Mouse (Mus musculus) ES-E14 (cell line): ENCODE measurements around the gene Ltb. TPM values are rescaled to one million over a fixed set of nuclear protein-coding genes. Genes with fewer than 3 reads are reported as not detected.

ENCODE experiments used
- DNase-seq: peaks from one replicate; pipeline ENCODE4 v3.0.0-alpha.2; 2013; ENCODE audit warnings: low read depth, low spot score
- H3K27ac ChIP-seq: 2 replicates; pipeline ENCODE4 v1.5.1; 2012; ENCODE audit warnings: low read depth, mild to moderate bottlenecking, low read length, moderate library complexity, mixed read lengths; ENCODE audit not compliant: poor library complexity, insufficient read depth, severe bottlenecking
- H3K36me3 ChIP-seq: 2 replicates; pipeline ENCODE4 v1.6.1; 2012; ENCODE audit warnings: mild to moderate bottlenecking, low read length, moderate library complexity, mixed read lengths; ENCODE audit not compliant: control insufficient read depth, poor library complexity, insufficient read depth, severe bottlenecking
- H3K4me1 ChIP-seq, 2 experiments: fragments of 150-350 bp in 1 of 2; sonication (generic) in 1 of 2; 2 replicates each; pipeline ENCODE4 v1.6.1; 2012; ENCODE audit warnings: low read length in 2 of 2, mild to moderate bottlenecking in 1 of 2, mixed read lengths in 1 of 2; ENCODE audit not compliant: control insufficient read depth in 2 of 2, insufficient read depth in 2 of 2, poor library complexity in 1 of 2
- H3K4me3 ChIP-seq, 2 experiments: fragments of 150-350 bp in 1 of 2; sonication (generic) in 1 of 2; 2 replicates each; pipeline ENCODE4 v1.5.1; 2012; ENCODE audit warnings: low read length in 2 of 2, low read depth in 1 of 2, mild to moderate bottlenecking in 1 of 2, mixed read lengths in 1 of 2; ENCODE audit not compliant: insufficient read depth in 1 of 2, poor library complexity in 1 of 2, severe bottlenecking in 1 of 2
- H3K9ac ChIP-seq: 2 replicates; pipeline ENCODE4 v1.6.1; 2012; ENCODE audit warnings: low read depth, mild to moderate bottlenecking, low read length, mixed read lengths; ENCODE audit not compliant: poor library complexity, insufficient read depth, severe bottlenecking
- H3K9me3 ChIP-seq: fragments of 150-350 bp; sonication (generic); 2 replicates; pipeline ENCODE4 v1.6.1; 2012; ENCODE audit warnings: low read depth, mild to moderate bottlenecking, low read length; ENCODE audit not compliant: control insufficient read depth, insufficient read depth
- CHD2 ChIP-seq: IDR thresholded peaks from 2 replicates; pipeline ENCODE4 v1.6.1; 2014; ENCODE audit warnings: mild to moderate bottlenecking, low read depth, low read length, inconsistent platforms
- HCFC1 ChIP-seq: IDR thresholded peaks from 2 replicates; pipeline ENCODE4 v1.6.1; 2012; ENCODE audit warnings: low read length, inconsistent platforms, borderline replicate concordance; ENCODE audit not compliant: insufficient read depth
- MAFK ChIP-seq: IDR thresholded peaks from 2 replicates; pipeline ENCODE4 v1.6.1; 2014; ENCODE audit warnings: mild to moderate bottlenecking, low read depth, low read length, inconsistent platforms; ENCODE audit not compliant: insufficient read depth
- ZC3H11A ChIP-seq: IDR thresholded peaks from 2 replicates; pipeline ENCODE4 v1.6.1; 2012; ENCODE audit warnings: low read depth, mild to moderate bottlenecking, inconsistent platforms, low read length, borderline replicate concordance
- ZNF384 ChIP-seq: IDR thresholded peaks from 2 replicates; pipeline ENCODE4 v1.6.1; 2012; ENCODE audit warnings: low read depth, low read length, inconsistent platforms
- in situ Hi-C, 2 experiments: fragments of 600-800 bp; cut with MboI; formaldehyde crosslinking; loops; one replicate each; pipeline ENCODE4 v1.15.1; 2025; ENCODE audit warnings: low sequenced_read_pairs in 2 of 2, inconsistent platforms in 1 of 2; ENCODE audit not compliant: unreplicated experiment in 2 of 2
- total RNA-seq: library from RNA; depleted of rRNA; stranded (reverse); fragments of 300-350 nt; gene quantifications from 2 replicates; pipeline ENCODE4 v1.2.3, GENCODE M21; 2012

Gene Ltb
- total RNA-seq, 1 experiment = 10.1 TPM

DNA sequence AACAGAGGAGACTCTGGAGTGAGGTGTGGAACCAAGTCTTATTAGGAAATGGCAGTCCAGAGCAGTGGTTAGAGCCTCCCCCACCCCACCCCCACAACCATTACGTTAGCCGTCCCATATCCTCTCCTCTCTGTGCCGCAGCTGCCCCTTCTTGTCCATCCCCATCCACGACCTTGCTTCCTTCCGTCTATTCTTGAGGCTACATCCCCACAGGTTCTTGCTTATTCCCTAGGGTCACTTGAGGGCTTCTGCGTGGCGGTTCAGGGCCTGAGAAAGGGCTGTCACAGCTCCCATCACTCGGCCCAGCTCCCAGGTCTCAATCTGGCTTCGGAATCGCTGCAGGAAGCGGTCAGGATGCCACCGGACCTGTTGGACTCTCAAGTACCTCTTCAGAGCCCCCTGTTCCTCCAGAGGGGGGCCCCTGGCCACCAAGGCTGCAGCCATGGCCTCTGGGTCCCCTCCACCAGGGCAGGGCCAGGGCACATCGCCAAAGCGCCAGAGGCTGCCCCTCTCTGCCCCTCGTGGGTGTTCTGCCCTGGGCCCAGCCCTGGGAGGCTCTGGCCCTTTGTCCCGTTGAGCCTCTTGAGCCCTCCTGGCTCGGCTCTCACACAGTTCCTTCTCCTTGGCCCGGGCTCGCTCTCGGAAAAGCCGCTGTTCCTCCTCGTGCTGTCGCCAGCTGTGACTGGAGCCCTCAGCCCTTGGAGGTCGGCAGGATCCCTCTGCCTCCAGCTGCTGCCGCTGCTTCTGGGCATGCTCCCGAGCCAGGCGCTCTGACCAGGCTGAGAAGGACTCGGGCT is 26.1 kb downstream of the Ltb start, which contains the start of gene Gm16181:
Gene Gm16181 (plus strand): TSS at position 679 of the 797 bp plus-strand sequence.
- Histone ChIP-seq H3K9ac (peak within 1 kb of the TSS; percentile 80), H3K27ac (0 out of 2 replicates have a peak within 1 kb of the TSS, but pooled peaks have one; percentile 20), H3K4me3 (peak within 1 kb of the TSS; percentile 32 to 61), H3K36me3 (0 out of 2 replicates have a peak, but pooled peaks cover 2% of the 10 kb centered on the region), H3K4me1 (peaks cover 3 to 10% of the 10 kb centered on the region in 2 experiments; a peak in 2 of 4 replicates), H3K9me3 (no peaks in the 10 kb centered on the region)
- TF ChIP-seq CHD2 (no peak), ZC3H11A (no peak), HCFC1 (no peak), ZNF384 (no peak), MAFK (no peak)
- DNase-seq = no peak
- in situ Hi-C loops = no loop called here

GRCm38 (mm10) chr17:35222299-35222698 is 28.1 kb downstream of the Ltb start:
- H3K9me3 ChIP-seq = no peaks in the 10 kb centered on the region
- 0 out of 2 replicates have a peak, but pooled peaks cover 2% of the 10 kb centered on the region for H3K36me3 ChIP-seq
- no peak overlapping the region for H3K4me3 ChIP-seq
- H3K27ac ChIP-seq = no peak overlapping the region
- in situ Hi-C loops = no loop called here
- no peak overlapping the region for H3K9ac ChIP-seq
- H3K4me1 ChIP-seq = peaks cover 3 to 10% of the 10 kb centered on the region in 2 experiments; a peak in 2 of 4 replicates
- DNase-seq = no peak
- TF ChIP-seq HCFC1 = no peak
- TF ChIP-seq MAFK = no peak
- no peak for TF ChIP-seq CHD2
- TF ChIP-seq ZC3H11A = no peak

DNA sequence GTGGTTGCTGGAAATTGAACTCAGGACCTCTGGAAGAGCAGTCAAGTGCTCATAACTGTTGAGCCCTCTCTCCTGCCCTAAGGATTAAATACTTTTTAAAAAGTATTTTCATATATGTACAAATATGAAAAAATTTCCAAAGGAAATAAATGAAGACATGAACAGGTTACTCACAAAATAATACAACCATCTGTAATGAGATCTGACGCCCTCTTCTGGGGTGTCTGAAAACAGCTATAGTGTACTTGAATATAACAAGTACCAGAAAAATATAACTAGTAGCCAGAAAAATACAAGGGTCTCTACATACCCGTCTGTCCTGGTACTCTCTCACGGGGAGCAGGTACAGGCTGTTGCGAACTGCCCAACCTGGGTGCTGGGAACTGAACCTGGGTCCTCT is 30.4 kb downstream of the Ltb start:
- no peaks in the 10 kb centered on the region for H3K9me3 ChIP-seq
- in situ Hi-C loops = no loop called here
- peaks cover 9% of the 10 kb centered on the region for H3K36me3 ChIP-seq
- H3K4me1 ChIP-seq = peaks cover 0 to 6% of the 10 kb centered on the region in 2 experiments; a peak in 1 of 4 replicates
- no peak overlapping the region for H3K4me3 ChIP-seq
- TF ChIP-seq ZNF384 = no peak
- TF ChIP-seq MAFK = no peak
- no peak for TF ChIP-seq HCFC1
- no peak for TF ChIP-seq CHD2
- DNase-seq = no peak
- H3K27ac ChIP-seq = no peak overlapping the region
- H3K9ac ChIP-seq = no peak overlapping the region

DNA sequence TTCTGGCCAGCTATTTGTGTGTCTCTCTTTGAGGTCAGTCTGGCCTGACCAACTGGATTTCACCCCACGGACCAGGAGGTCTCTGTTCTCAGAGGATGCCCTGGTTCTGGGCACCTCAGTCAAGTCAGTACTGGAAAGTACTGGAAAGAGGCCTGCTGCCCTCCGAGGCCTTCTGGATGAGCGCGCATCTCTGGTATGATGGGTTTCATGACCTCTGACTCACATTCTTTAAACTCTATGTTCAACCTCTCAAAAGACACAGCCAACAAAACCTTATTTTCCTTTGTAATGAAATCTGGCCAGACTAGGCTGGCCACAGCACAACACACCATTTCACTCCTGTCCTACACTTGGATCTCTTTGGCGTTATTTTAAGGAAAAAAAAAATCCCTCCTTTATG is 31.2 kb downstream of the Ltb start:
- Histone ChIP-seq H3K9ac (no peak overlapping the region), H3K36me3 (peaks cover 14% of the 10 kb centered on the region), H3K27ac (no peak overlapping the region), H3K4me1 (peaks cover 0 to 3% of the 10 kb centered on the region in 2 experiments; a peak in 1 of 4 replicates), H3K9me3 (no peaks in the 10 kb centered on the region), H3K4me3 (no peak overlapping the region)
- in situ Hi-C loops = no loop called here
- TF ChIP-seq CHD2 = no peak
- no peak for TF ChIP-seq MAFK
- no peak for TF ChIP-seq ZC3H11A
- TF ChIP-seq HCFC1 = no peak
- no peak for TF ChIP-seq ZNF384
- no peak for DNase-seq
